Mouse (Mus musculus): ENCODE measurements around the gene Cpne1. TPM values are rescaled to one million over a fixed set of nuclear protein-coding genes. Genes with fewer than 3 reads are reported as not detected.

The Cpne1 gene
- polyA plus RNA-seq, 1 experiment = 16.1 TPM

GRCm38 (mm10) chr2:156079183-156079560 lies 32.6 kb downstream of the Cpne1 start:
- H3K27ac ChIP-seq (ENCODE audit: control insufficient read depth, insufficient read depth, low read depth, low read length) = no peak overlapping the region
- H3K36me3 ChIP-seq (ENCODE audit: control insufficient read depth, insufficient read depth, low read length) = peaks cover 4% of the 10 kb centered on the region; the same call in 1 of the 2 replicates
- H3K4me1 ChIP-seq (ENCODE audit: control insufficient read depth, insufficient read depth, low read length) = no peaks in the 10 kb centered on the region
- H3K4me3 ChIP-seq (ENCODE audit: control insufficient read depth, low read depth, low read length) = no peak overlapping the region
- no peak for TF ChIP-seq POLR2A (IDR thresholded peaks at IDR 0.05; ENCODE audit: control insufficient read depth, low read depth, low read length)
- TF ChIP-seq CTCF (IDR thresholded peaks at IDR 0.05; ENCODE audit: control insufficient read depth, insufficient read depth, insufficient replicate concordance, low read depth, low read length) = no peak
- H3K27me3 ChIP-seq (ENCODE audit: control insufficient read depth, insufficient read depth, low read length) = no peaks in the 10 kb centered on the region

- Histone ChIP-seq H3K27ac (ENCODE audit: control insufficient read depth, insufficient read depth, low read depth, low read length) (no peak overlapping the region), H3K27me3 (ENCODE audit: control insufficient read depth, insufficient read depth, low read length) (no peaks in the 10 kb centered on the region), H3K4me1 (ENCODE audit: control insufficient read depth, insufficient read depth, low read length) (no peaks in the 10 kb centered on the region), H3K4me3 (ENCODE audit: control insufficient read depth, low read depth, low read length) (no peak overlapping the region), H3K36me3 (ENCODE audit: control insufficient read depth, insufficient read depth, low read length) (peaks cover 4% of the 10 kb centered on the region; the same call in 1 of the 2 replicates)
- TF ChIP-seq CTCF (IDR thresholded peaks at IDR 0.05; ENCODE audit: control insufficient read depth, insufficient read depth, insufficient replicate concordance, low read depth, low read length) (no peak), POLR2A (IDR thresholded peaks at IDR 0.05; ENCODE audit: control insufficient read depth, low read depth, low read length) (no peak)
Measured at GRCm38 (mm10) chr2:156078421-156079182, 33.2 kb downstream of the Cpne1 start.

GRCm38 (mm10) chr2:156077461-156077860 lies 34.3 kb downstream of the Cpne1 start:
- Histone ChIP-seq H3K36me3 (ENCODE audit: control insufficient read depth, insufficient read depth, low read length) (peaks cover 4% of the 10 kb centered on the region; the same call in 1 of the 2 replicates), H3K27me3 (ENCODE audit: control insufficient read depth, insufficient read depth, low read length) (no peaks in the 10 kb centered on the region), H3K4me3 (ENCODE audit: control insufficient read depth, low read depth, low read length) (no peak overlapping the region), H3K4me1 (ENCODE audit: control insufficient read depth, insufficient read depth, low read length) (no peaks in the 10 kb centered on the region), H3K27ac (ENCODE audit: control insufficient read depth, insufficient read depth, low read depth, low read length) (no peak overlapping the region)
- no peak for TF ChIP-seq CTCF (IDR thresholded peaks at IDR 0.05; ENCODE audit: control insufficient read depth, insufficient read depth, insufficient replicate concordance, low read depth, low read length)

- Histone ChIP-seq H3K4me3 (ENCODE audit: control insufficient read depth, low read depth, low read length) (no peak overlapping the region), H3K27me3 (ENCODE audit: control insufficient read depth, insufficient read depth, low read length) (no peaks in the 10 kb centered on the region), H3K36me3 (ENCODE audit: control insufficient read depth, insufficient read depth, low read length) (peaks cover 4% of the 10 kb centered on the region; the same call in 1 of the 2 replicates), H3K4me1 (ENCODE audit: control insufficient read depth, insufficient read depth, low read length) (no peaks in the 10 kb centered on the region; the same call in 1 of the 2 replicates), H3K27ac (ENCODE audit: control insufficient read depth, insufficient read depth, low read depth, low read length) (no peak overlapping the region)
- no peak for TF ChIP-seq POLR2A (IDR thresholded peaks at IDR 0.05; ENCODE audit: control insufficient read depth, low read depth, low read length)
- no peak for TF ChIP-seq CTCF (IDR thresholded peaks at IDR 0.05; ENCODE audit: control insufficient read depth, insufficient read depth, insufficient replicate concordance, low read depth, low read length)
Measured at GRCm38 (mm10) chr2:156073725-156074124, 38.0 kb downstream of the Cpne1 start.

GRCm38 (mm10) chr2:156071236-156071635 lies 40.5 kb downstream of the Cpne1 start:
- Histone ChIP-seq H3K27ac (ENCODE audit: control insufficient read depth, insufficient read depth, low read depth, low read length) (no peak overlapping the region; the same call in 1 of the 2 replicates), H3K4me3 (ENCODE audit: control insufficient read depth, low read depth, low read length) (no peak overlapping the region), H3K27me3 (ENCODE audit: control insufficient read depth, insufficient read depth, low read length) (no peaks in the 10 kb centered on the region), H3K4me1 (ENCODE audit: control insufficient read depth, insufficient read depth, low read length) (peaks cover 3% of the 10 kb centered on the region), H3K36me3 (ENCODE audit: control insufficient read depth, insufficient read depth, low read length) (no peaks in the 10 kb centered on the region)
- TF ChIP-seq POLR2A (IDR thresholded peaks at IDR 0.05; ENCODE audit: control insufficient read depth, low read depth, low read length) (no peak), CTCF (IDR thresholded peaks at IDR 0.05; ENCODE audit: control insufficient read depth, insufficient read depth, insufficient replicate concordance, low read depth, low read length) (no peak)

- peak overlapping the region; percentile 91 for H3K4me3 ChIP-seq (ENCODE audit: control insufficient read depth, low read depth, low read length)
- no peaks in the 10 kb centered on the region for H3K27me3 ChIP-seq (ENCODE audit: control insufficient read depth, insufficient read depth, low read length)
- H3K4me1 ChIP-seq (ENCODE audit: control insufficient read depth, insufficient read depth, low read length) = peaks cover 11% of the 10 kb centered on the region
- no peaks in the 10 kb centered on the region for H3K36me3 ChIP-seq (ENCODE audit: control insufficient read depth, insufficient read depth, low read length)
- no peak for TF ChIP-seq POLR2A (IDR thresholded peaks at IDR 0.05; ENCODE audit: control insufficient read depth, low read depth, low read length)
- TF ChIP-seq CTCF (IDR thresholded peaks at IDR 0.05; ENCODE audit: control insufficient read depth, insufficient read depth, insufficient replicate concordance, low read depth, low read length) = no peak
- H3K27ac ChIP-seq (ENCODE audit: control insufficient read depth, insufficient read depth, low read depth, low read length) = no peak overlapping the region
Measured at GRCm38 (mm10) chr2:156067916-156068315, 43.8 kb downstream of the Cpne1 start.

- Histone ChIP-seq H3K4me3 (ENCODE audit: control insufficient read depth, low read depth, low read length) (peak overlapping the region; percentile 91), H3K27ac (ENCODE audit: control insufficient read depth, insufficient read depth, low read depth, low read length) (peak overlapping the region; percentile 88), H3K27me3 (ENCODE audit: control insufficient read depth, insufficient read depth, low read length) (no peaks in the 10 kb centered on the region), H3K36me3 (ENCODE audit: control insufficient read depth, insufficient read depth, low read length) (no peaks in the 10 kb centered on the region), H3K4me1 (ENCODE audit: control insufficient read depth, insufficient read depth, low read length) (peaks cover 11% of the 10 kb centered on the region)
- TF ChIP-seq CTCF (IDR thresholded peaks at IDR 0.05; ENCODE audit: control insufficient read depth, insufficient read depth, insufficient replicate concordance, low read depth, low read length) = no peak
- no peak for TF ChIP-seq POLR2A (IDR thresholded peaks at IDR 0.05; ENCODE audit: control insufficient read depth, low read depth, low read length)
Measured at GRCm38 (mm10) chr2:156066126-156066525, 45.6 kb downstream of the Cpne1 start.

Measured in testis, adult 2 months (tissue).